Mouse (Mus musculus) neural tube, embryonic 11.5 days (tissue): Measurements from ENCODE around the gene Rhbdf2. TPM values are rescaled to one million over a fixed set of nuclear protein-coding genes. Genes with fewer than 3 reads are reported as not detected.
A peak's percentile ranks its signal among the peaks of the same experiment; 100 is the strongest.

Source experiments
- ATAC-seq: fragments of 200-750 bp; cut with Nextera tagmentation; 2 replicates; pipeline ENCODE4 v1.8.0; 2017; ENCODE audit warnings: moderate number of reproducible peaks, mild to moderate bottlenecking, moderate TSS enrichment, moderate library complexity; ENCODE audit not compliant: insufficient read depth, low FRiP score, low TSS enrichment
- DNase-seq: peaks from one replicate; pipeline ENCODE4 v3.0.0-alpha.2; 2015; ENCODE audit warnings: low spot score
- H3K27ac ChIP-seq: fragments of 300-500 bp; sonication (generic); 2 replicates; pipeline ENCODE4 v1.5.1; 2014; ENCODE audit warnings: low read depth, mild to moderate bottlenecking, low read length
- H3K27me3 ChIP-seq: fragments of 300-500 bp; sonication (generic); 2 replicates; pipeline ENCODE4 v1.6.1; 2014; ENCODE audit warnings: mild to moderate bottlenecking, low read length, mixed read lengths; ENCODE audit not compliant: control insufficient read depth, insufficient read depth
- H3K36me3 ChIP-seq: fragments of 300-500 bp; sonication (generic); 2 replicates; pipeline ENCODE4 v1.6.1; 2014; ENCODE audit warnings: mild to moderate bottlenecking, low read length, moderate library complexity, mixed read lengths; ENCODE audit not compliant: control insufficient read depth, insufficient read depth
- H3K4me1 ChIP-seq: fragments of 300-500 bp; sonication (generic); 2 replicates; pipeline ENCODE4 v1.6.1; 2014; ENCODE audit warnings: low read length, mixed read lengths; ENCODE audit not compliant: control insufficient read depth, insufficient read depth
- H3K4me2 ChIP-seq: fragments of 300-500 bp; sonication (generic); 2 replicates; pipeline ENCODE4 v1.6.1; 2014; ENCODE audit warnings: low read depth, mild to moderate bottlenecking, moderate library complexity
- H3K4me3 ChIP-seq: fragments of 300-500 bp; sonication (generic); 2 replicates; pipeline ENCODE4 v1.5.1; 2014; ENCODE audit warnings: low read depth, low read length
- H3K9ac ChIP-seq: fragments of 300-500 bp; sonication (generic); 2 replicates; pipeline ENCODE4 v1.6.1; 2014; ENCODE audit warnings: mild to moderate bottlenecking, low read length
- H3K9me3 ChIP-seq: fragments of 300-500 bp; sonication (generic); 2 replicates; pipeline ENCODE4 v1.6.1; 2016; ENCODE audit warnings: low read length; ENCODE audit not compliant: control insufficient read depth
- WGBS: fragments of 180-500 bp; shearing (Covaris S2); extraction: QIAGEN DNeasy Blood & Tissue Kit; methylation state at CpG from one replicate; pipeline ENCODE4 v1.1.7; 2014; 5-methylcytosine and 5-hydroxymethylcytosine counted together
- polyA plus RNA-seq: library from polyadenylated mRNA; unstranded; fragments of >200 nt; fragmentation: Nextera tagmentation; extraction: Ambion mirVana; gene quantifications from 2 replicates; pipeline ENCODE4 v1.2.1, GENCODE M21; 2014

Gene Rhbdf2
- polyA plus RNA-seq, 1 experiment from 2014 or later = 4.9 TPM

- no peak overlapping the region for H3K4me3 ChIP-seq
- peaks cover 37% of the 10 kb centered on the region for H3K4me1 ChIP-seq
- H3K36me3 ChIP-seq = no peaks in the 10 kb centered on the region
- H3K4me2 ChIP-seq = peak overlapping the region; percentile 3; the same call in 1 of the 2 replicates
- 0 out of 2 replicates have a peak overlapping the region, but pooled peaks have one; percentile 14 for H3K27ac ChIP-seq
- H3K9me3 ChIP-seq = no peaks in the 10 kb centered on the region
- H3K9ac ChIP-seq = no peak overlapping the region
- ATAC-seq (no peak), DNase-seq (no peak)
- 56% methylated on average over 12 of the region's 12 CpGs for WGBS
- no peaks in the 10 kb centered on the region for H3K27me3 ChIP-seq
These were observed 53.9 kb downstream of the Rhbdf2 start for GRCm38 (mm10) chr11:116572756-116573543.

- DNase-seq (no peak), ATAC-seq (no peak)
- Histone ChIP-seq H3K4me2 (no peak overlapping the region), H3K9ac (no peak overlapping the region), H3K4me1 (peaks cover 37% of the 10 kb centered on the region), H3K9me3 (no peaks in the 10 kb centered on the region), H3K36me3 (no peaks in the 10 kb centered on the region), H3K27ac (no peak overlapping the region), H3K27me3 (no peaks in the 10 kb centered on the region), H3K4me3 (no peak overlapping the region)
- 83% methylated on average over 19 of the region's 19 CpGs for WGBS
These were observed 54.8 kb downstream of the Rhbdf2 start for GRCm38 (mm10) chr11:116571767-116572679.

GRCm38 (mm10) chr11:116570821-116571220 is 56.0 kb downstream of the Rhbdf2 start:
- no peaks in the 10 kb centered on the region for H3K27me3 ChIP-seq
- no peak for DNase-seq
- no peaks in the 10 kb centered on the region for H3K9me3 ChIP-seq
- H3K4me1 ChIP-seq = peaks cover 34% of the 10 kb centered on the region
- H3K27ac ChIP-seq = no peak overlapping the region
- H3K36me3 ChIP-seq = no peaks in the 10 kb centered on the region
- WGBS = 89% methylated on average over 7 of the region's 7 CpGs
- H3K9ac ChIP-seq = no peak overlapping the region
- ATAC-seq = no peak
- no peak overlapping the region for H3K4me3 ChIP-seq
- no peak overlapping the region for H3K4me2 ChIP-seq

GRCm38 (mm10) chr11:116567531-116567930 is 59.3 kb downstream of the Rhbdf2 start:
- no peaks in the 10 kb centered on the region for H3K27me3 ChIP-seq
- H3K36me3 ChIP-seq = no peaks in the 10 kb centered on the region
- ATAC-seq = no peak
- 76% methylated on average over 8 of the region's 8 CpGs for WGBS
- H3K9me3 ChIP-seq = no peaks in the 10 kb centered on the region
- no peak overlapping the region for H3K9ac ChIP-seq
- H3K27ac ChIP-seq = no peak overlapping the region
- DNase-seq = no peak
- H3K4me3 ChIP-seq = no peak overlapping the region
- peaks cover 12% of the 10 kb centered on the region for H3K4me1 ChIP-seq
- H3K4me2 ChIP-seq = no peak overlapping the region

GRCm38 (mm10) chr11:116565283-116566041 is 61.4 kb downstream of the Rhbdf2 start:
- Histone ChIP-seq H3K4me3 (no peak overlapping the region), H3K4me2 (no peak overlapping the region), H3K9me3 (no peaks in the 10 kb centered on the region), H3K9ac (no peak overlapping the region), H3K36me3 (no peaks in the 10 kb centered on the region), H3K27ac (no peak overlapping the region), H3K4me1 (peaks cover 4% of the 10 kb centered on the region), H3K27me3 (no peaks in the 10 kb centered on the region)
- ATAC-seq (no peak), DNase-seq (no peak)
- WGBS = 58% methylated on average over 7 of the region's 7 CpGs

GRCm38 (mm10) chr11:116556308-116556707 is 70.5 kb downstream of the Rhbdf2 start:
- Histone ChIP-seq H3K9ac (no peak overlapping the region), H3K9me3 (no peaks in the 10 kb centered on the region), H3K36me3 (no peaks in the 10 kb centered on the region), H3K27me3 (no peaks in the 10 kb centered on the region), H3K4me2 (no peak overlapping the region), H3K4me3 (no peak overlapping the region), H3K4me1 (peaks cover 7% of the 10 kb centered on the region), H3K27ac (no peak overlapping the region)
- ATAC-seq = no peak
- DNase-seq = no peak
- WGBS = 63% methylated on average over 6 of the region's 6 CpGs

- Histone ChIP-seq H3K4me3 (no peak overlapping the region), H3K27me3 (no peaks in the 10 kb centered on the region), H3K36me3 (no peaks in the 10 kb centered on the region), H3K9ac (no peak overlapping the region), H3K4me1 (peaks cover 7% of the 10 kb centered on the region), H3K9me3 (no peaks in the 10 kb centered on the region), H3K4me2 (no peak overlapping the region), H3K27ac (no peak overlapping the region)
- DNase-seq (no peak), ATAC-seq (no peak)
- WGBS = 74% methylated on average over 1 of the region's 1 CpGs
These were observed 71.2 kb downstream of the Rhbdf2 start for GRCm38 (mm10) chr11:116555572-116555971.

GRCm38 (mm10) chr11:116554171-116554878 is 72.5 kb downstream of the Rhbdf2 start:
- Histone ChIP-seq H3K4me1 (peaks cover 7% of the 10 kb centered on the region), H3K9ac (no peak overlapping the region), H3K27me3 (no peaks in the 10 kb centered on the region), H3K4me3 (no peak overlapping the region), H3K36me3 (no peaks in the 10 kb centered on the region), H3K4me2 (no peak overlapping the region), H3K9me3 (no peaks in the 10 kb centered on the region), H3K27ac (no peak overlapping the region)
- DNase-seq = peak; percentile 63
- 56% methylated on average over 12 of the region's 12 CpGs for WGBS
- no peak for ATAC-seq
